Mouse (Mus musculus) activated CD4-positive, CD25-positive, alpha-beta regulatory T cell, adult 9 weeks (primary cell): ENCODE results near the gene Ubxn11. TPM values are rescaled to one million over a fixed set of nuclear protein-coding genes. Genes with fewer than 3 reads are reported as not detected.

Experiments used
- polyA plus RNA-seq: library from polyadenylated mRNA; unstranded; fragments of 100-300 nt; shearing (Covaris generic); gene quantifications from one replicate; pipeline ENCODE4 v1.2.1, GENCODE M21; 2017

Ubxn11 gene
- 41.2 TPM for polyA plus RNA-seq

DNA sequence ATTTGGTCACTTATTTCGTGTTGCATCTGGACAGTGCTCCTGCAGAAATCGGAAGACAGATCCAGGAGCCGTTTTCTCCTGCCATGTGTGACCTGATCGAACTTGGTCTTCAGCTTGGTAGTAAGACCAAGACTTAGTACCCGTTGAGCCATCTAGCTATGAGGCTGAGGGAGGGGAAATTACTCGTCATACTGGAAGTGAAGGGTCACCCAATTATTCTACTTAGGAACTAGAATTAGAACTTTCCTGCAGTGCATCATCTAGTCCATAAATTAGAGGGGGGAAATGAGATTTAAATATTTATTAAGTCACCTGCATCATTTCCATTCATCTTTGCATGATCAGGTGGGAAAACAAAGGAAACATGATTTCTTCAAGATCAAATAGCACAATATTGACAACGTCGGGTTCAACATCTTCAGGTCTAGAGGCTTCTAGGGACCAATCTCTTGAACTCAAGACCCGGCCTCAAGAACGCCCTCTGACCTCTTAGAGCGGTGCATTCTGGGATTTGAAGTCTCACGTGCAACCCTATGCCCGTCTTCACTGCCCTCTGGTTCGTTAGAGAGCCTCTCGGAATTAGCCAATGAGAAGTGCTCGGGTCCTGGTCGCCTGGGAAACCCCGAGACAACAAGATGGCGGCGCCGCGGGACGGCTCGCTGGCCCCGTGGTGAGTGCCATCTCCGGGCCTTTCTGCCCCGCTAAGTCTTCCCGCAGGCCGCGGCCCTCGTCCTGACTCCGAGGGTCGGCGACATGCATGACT, at the start of gene Ubxn11:
Gene Ubxn11 (plus strand): TSS at position 592 of the 763 bp plus-strand sequence.

DNA sequence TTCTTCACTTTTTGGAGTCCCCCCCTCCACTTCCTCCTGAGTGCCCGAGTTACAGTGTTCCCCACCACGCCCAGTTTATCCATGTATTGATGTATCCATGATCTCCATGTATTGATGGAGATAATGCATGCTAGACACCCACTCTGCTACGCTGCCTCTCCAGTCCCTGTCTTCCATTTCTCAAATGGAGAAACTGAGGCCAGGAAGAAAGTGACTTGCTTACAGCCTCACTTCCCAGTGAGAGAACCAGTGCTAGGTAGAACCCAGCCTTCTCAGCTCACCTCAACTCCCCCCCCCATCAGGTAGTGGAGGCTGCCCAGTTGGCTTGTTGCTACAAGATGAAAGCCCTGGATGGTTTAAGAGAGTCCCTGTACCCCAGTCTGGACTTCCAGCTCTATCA, 48.8 kb upstream of the Ubxn11 start, which contains the start of gene Zfp683:
Gene Zfp683 (plus strand): TSS at position 301 of the 400 bp plus-strand sequence.

DNA sequence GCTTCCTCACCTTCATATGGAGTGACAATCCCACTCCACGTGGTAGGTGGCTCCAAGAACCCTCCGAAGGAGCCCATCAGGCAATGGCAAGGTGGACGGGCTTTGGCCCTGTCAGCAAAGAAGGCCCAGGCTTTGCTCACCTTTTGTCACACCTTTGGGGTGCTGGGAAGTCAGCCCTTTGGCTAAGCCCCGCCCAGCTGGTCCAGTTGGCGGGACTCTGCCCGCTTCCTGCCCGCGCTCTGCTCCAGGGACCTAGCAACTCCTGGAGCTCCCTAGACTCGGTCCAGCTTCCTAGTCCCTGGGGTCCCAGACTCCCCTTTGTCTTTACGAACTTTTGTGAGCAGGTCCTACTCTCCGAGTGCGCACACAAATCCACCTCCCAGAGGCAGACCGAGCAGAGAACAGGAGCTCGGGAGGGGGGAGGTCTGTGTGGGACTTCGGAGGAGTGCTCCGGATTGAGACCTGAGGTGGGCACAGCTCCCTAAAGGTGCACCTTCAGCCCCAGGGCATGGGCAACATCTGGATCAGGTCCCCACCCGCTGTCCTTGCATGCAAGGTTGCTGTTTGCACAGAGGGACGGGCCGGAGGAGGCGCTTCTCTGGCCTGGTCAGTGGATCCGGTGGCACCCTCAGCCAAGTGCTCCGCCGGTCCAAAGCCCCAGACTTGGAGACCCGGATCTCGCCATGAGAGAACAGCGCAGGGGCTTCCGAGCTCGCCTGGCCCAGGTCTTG, 42.1 kb upstream of the Ubxn11 start, which contains the start of gene Crybg2:
Gene Crybg2 (plus strand): TSS at position 681 of the 731 bp plus-strand sequence.

DNA sequence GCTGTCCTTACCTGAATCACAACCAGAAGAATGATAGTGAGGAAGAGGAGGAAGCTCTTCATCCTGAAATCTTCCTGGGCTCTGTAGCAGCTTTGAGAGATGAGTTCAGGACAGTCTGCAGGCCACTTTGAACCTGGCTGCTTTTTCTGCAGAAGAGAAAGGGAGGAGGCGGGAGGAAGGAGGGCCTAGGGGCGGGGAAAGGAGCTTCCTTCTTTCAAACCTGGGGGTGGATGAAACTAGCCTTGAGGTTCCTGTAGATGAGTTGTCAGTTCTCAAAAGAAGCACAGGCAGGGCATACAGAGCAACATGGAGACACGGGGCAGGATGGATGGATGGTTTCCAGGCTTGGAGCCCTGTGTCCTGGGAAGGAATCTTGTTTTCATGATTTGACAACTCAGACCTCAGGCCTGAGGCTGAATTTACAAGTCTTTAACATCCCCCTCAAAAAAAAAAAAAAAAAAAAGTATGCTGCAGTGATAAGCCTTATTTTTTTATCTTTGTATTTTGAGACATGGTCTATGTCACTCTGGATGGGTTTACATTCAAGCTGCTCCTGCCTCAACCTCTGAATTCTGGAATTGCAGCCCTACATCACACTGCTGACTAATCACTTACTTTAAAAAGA, 7.3 kb upstream of the Ubxn11 start, which contains the start of gene Cd52:
Gene Cd52 (minus strand): TSS at position 160 of the 625 bp plus-strand sequence.

DNA sequence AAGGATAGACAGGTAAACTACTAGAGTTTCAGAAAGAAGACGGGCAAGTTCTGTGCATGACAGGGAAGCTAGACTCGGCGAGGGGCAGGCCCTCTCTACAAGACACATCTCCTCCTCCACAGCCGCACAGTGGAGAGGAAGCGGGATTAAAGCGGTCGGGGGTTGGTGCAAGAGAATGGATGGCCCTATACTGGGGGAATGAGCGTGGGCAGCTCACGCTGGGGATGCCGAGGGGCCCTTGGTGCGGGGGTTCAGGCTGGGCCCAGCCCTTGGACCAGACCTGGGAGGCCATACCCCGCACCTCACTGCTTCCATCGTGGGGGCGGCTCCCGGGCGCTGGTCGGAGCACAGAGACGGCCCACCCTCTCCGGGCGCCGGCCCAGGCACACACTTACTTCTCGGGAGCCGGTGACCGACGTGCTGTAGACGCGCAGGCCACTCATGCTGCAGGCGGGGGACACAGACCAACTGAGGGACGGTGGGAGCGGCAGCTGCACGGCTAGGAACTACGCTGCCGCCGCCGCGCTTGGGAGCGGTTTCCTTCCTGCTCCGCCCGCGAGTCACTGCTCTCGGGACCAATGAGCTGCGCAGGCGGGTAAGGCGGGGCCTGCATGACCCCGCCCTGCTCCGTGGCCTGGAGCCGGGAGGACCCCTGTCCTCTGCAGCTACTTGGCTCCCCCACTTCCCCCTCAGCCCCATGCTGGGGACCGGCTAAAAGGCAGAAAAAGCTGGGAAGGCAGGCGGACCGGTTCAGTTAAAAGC, 26.0 kb downstream of the Ubxn11 start, which contains the start of gene Sh3bgrl3:
Gene Sh3bgrl3 (minus strand): TSS at position 569 of the 762 bp plus-strand sequence.

Other genes starting within 250 kb of the Ubxn11 start
- gene Rps6ka1, start 214.8 kb upstream of the Ubxn11 start, polyA plus RNA-seq = 295 TPM
- gene Hmgn2, start 133.9 kb upstream of the Ubxn11 start, polyA plus RNA-seq = 392 TPM
- 37.4 TPM for gene Dhdds, start 101.7 kb upstream of the Ubxn11 start, polyA plus RNA-seq
- not detected for gene Lin28a, start 83.7 kb upstream of the Ubxn11 start, polyA plus RNA-seq
- gene Zfp683, start 48.7 kb upstream of the Ubxn11 start, polyA plus RNA-seq = 1.5 TPM
- 15.4 TPM for gene Crybg2, start 41.8 kb upstream of the Ubxn11 start, polyA plus RNA-seq
- 3,032 TPM for gene Cd52, start 7.5 kb upstream of the Ubxn11 start, polyA plus RNA-seq
- gene Sh3bgrl3, start 26.2 kb downstream of the Ubxn11 start, polyA plus RNA-seq = 1,513 TPM
- 84.8 TPM for gene Cep85, start 84.5 kb downstream of the Ubxn11 start, polyA plus RNA-seq
- gene Gm7534, start 100.4 kb downstream of the Ubxn11 start, polyA plus RNA-seq = not detected
- not detected for gene Catsper4, start 124.8 kb downstream of the Ubxn11 start, polyA plus RNA-seq
- 0.33 TPM for gene Cnksr1, start 135.8 kb downstream of the Ubxn11 start, polyA plus RNA-seq
- gene E130218I03Rik, start 141.1 kb downstream of the Ubxn11 start, polyA plus RNA-seq = 9.6 TPM
- 16.6 TPM for gene Zfp593, start 143.0 kb downstream of the Ubxn11 start, polyA plus RNA-seq
- not detected for gene Gm30191, start 144.4 kb downstream of the Ubxn11 start, polyA plus RNA-seq
- not detected for gene Grrp1, start 151.5 kb downstream of the Ubxn11 start, polyA plus RNA-seq
- 23.7 TPM for gene Pdik1l, start 185.3 kb downstream of the Ubxn11 start, polyA plus RNA-seq
- gene Trim63, start 212.6 kb downstream of the Ubxn11 start, polyA plus RNA-seq = not detected
- 0.51 TPM for gene Slc30a2, start 240.6 kb downstream of the Ubxn11 start, polyA plus RNA-seq